Mouse (Mus musculus) right cerebral cortex, postnatal 25 days (tissue): Measurements from ENCODE around the gene Fcmr.

Experiments
- DNase-seq: peaks from one replicate; pipeline ENCODE4 v3.0.0; 2022

Fcmr gene

GRCm38 (mm10) chr1:130864238-130864637 is 1.2 kb upstream of the Fcmr start:
- no peak for DNase-seq

GRCm38 (mm10) chr1:130864741-130865140 is 728 bp upstream of the Fcmr start:
- DNase-seq, result no peak

GRCm38 (mm10) chr1:130872912-130873311 is 7.4 kb downstream of the Fcmr start:
- no peak for DNase-seq

- peak; percentile 29 for DNase-seq
Measured at GRCm38 (mm10) chr1:130875139-130875538, 9.7 kb downstream of the Fcmr start.

GRCm38 (mm10) chr1:130875910-130876309 is 10.4 kb downstream of the Fcmr start:
- DNase-seq, result no peak

GRCm38 (mm10) chr1:130876931-130877509 is 11.6 kb downstream of the Fcmr start:
- peak; percentile 13 for DNase-seq

- peak; percentile 12 for DNase-seq
Measured at GRCm38 (mm10) chr1:130877889-130878614, 12.6 kb downstream of the Fcmr start.

GRCm38 (mm10) chr1:130879927-130880326 is 14.5 kb downstream of the Fcmr start:
- no peak for DNase-seq

- DNase-seq, result no peak
Measured at GRCm38 (mm10) chr1:130883146-130883545, 17.7 kb downstream of the Fcmr start.

GRCm38 (mm10) chr1:130887354-130887753 is 21.9 kb downstream of the Fcmr start, which contains the start of gene Il24:
Gene Il24 (minus strand): TSS chr1:130887454.
- no peak for DNase-seq

GRCm38 (mm10) chr1:130892446-130892845 is 27.0 kb downstream of the Fcmr start:
- DNase-seq, result no peak

GRCm38 (mm10) chr1:130893329-130894040 is 28.0 kb downstream of the Fcmr start:
- DNase-seq, result no peak

GRCm38 (mm10) chr1:130894468-130894867 is 29.0 kb downstream of the Fcmr start:
- no peak for DNase-seq

GRCm38 (mm10) chr1:130902505-130902904 is 37.0 kb downstream of the Fcmr start:
- no peak for DNase-seq

GRCm38 (mm10) chr1:130911401-130912010 is 46.0 kb downstream of the Fcmr start, which contains the start of gene Il20:
Gene Il20 (minus strand): TSS chr1:130911451.
- DNase-seq, result no peak

GRCm38 (mm10) chr1:130918323-130918980 is 53.0 kb downstream of the Fcmr start:
- no peak for DNase-seq

GRCm38 (mm10) chr1:130926484-130926883 is 61.0 kb downstream of the Fcmr start:
- no peak for DNase-seq
